Mouse (Mus musculus) R1 (cell line): Measurements from ENCODE around the gene Slc52a3.

Source experiments
- DNase-seq: peaks from one replicate; pipeline ENCODE4 v3.0.0-alpha.2; 2018; ENCODE audit warnings: low read depth, low spot score

Gene Slc52a3

GRCm38 (mm10) chr2:151998932-151999331 lies 2.6 kb downstream of the Slc52a3 start:
- DNase-seq, result no peak

GRCm38 (mm10) chr2:151999669-152000290 lies 3.5 kb downstream of the Slc52a3 start:
- DNase-seq, result peak; percentile 57

- no peak for DNase-seq
Measured at GRCm38 (mm10) chr2:152000291-152000679, 4.0 kb downstream of the Slc52a3 start.

GRCm38 (mm10) chr2:152000735-152001134 lies 4.4 kb downstream of the Slc52a3 start:
- no peak for DNase-seq

GRCm38 (mm10) chr2:152002529-152002928 lies 6.2 kb downstream of the Slc52a3 start:
- no peak for DNase-seq

GRCm38 (mm10) chr2:152007783-152008182 lies 11.5 kb downstream of the Slc52a3 start:
- DNase-seq, result no peak

- no peak for DNase-seq
Measured at GRCm38 (mm10) chr2:152009061-152009779, 12.9 kb downstream of the Slc52a3 start.

GRCm38 (mm10) chr2:152010251-152010650 lies 13.9 kb downstream of the Slc52a3 start:
- no peak for DNase-seq

GRCm38 (mm10) chr2:152010661-152011060 lies 14.3 kb downstream of the Slc52a3 start:
- no peak for DNase-seq

GRCm38 (mm10) chr2:152011724-152012123 lies 15.4 kb downstream of the Slc52a3 start:
- peak; percentile 88 for DNase-seq

- peak; percentile 93 for DNase-seq
Measured at GRCm38 (mm10) chr2:152012222-152012621, 15.9 kb downstream of the Slc52a3 start.

GRCm38 (mm10) chr2:152012701-152013100 lies 16.4 kb downstream of the Slc52a3 start:
- peak; percentile 85 for DNase-seq

GRCm38 (mm10) chr2:152015997-152016396 lies 19.7 kb downstream of the Slc52a3 start:
- DNase-seq, result peak; percentile 71

GRCm38 (mm10) chr2:152016666-152017065 lies 20.4 kb downstream of the Slc52a3 start:
- no peak for DNase-seq

- peak; percentile 71 for DNase-seq
Measured at GRCm38 (mm10) chr2:152020255-152020654, 23.9 kb downstream of the Slc52a3 start.

GRCm38 (mm10) chr2:152022022-152022421 lies 25.7 kb downstream of the Slc52a3 start:
- peak; percentile 70 for DNase-seq

- DNase-seq, result no peak
Measured at GRCm38 (mm10) chr2:152024883-152025422, 28.6 kb downstream of the Slc52a3 start.

GRCm38 (mm10) chr2:152029252-152030082 lies 33.2 kb downstream of the Slc52a3 start:
- peak; percentile 94 for DNase-seq

GRCm38 (mm10) chr2:152030986-152031385 lies 34.7 kb downstream of the Slc52a3 start:
- peak; percentile 83 for DNase-seq

- no peak for DNase-seq
Measured at GRCm38 (mm10) chr2:152040101-152040500, 43.8 kb downstream of the Slc52a3 start.

- DNase-seq, result peak; percentile 14
Measured at GRCm38 (mm10) chr2:152047116-152048002, 51.0 kb downstream of the Slc52a3 start.
